Mouse (Mus musculus): ENCODE measurements at regions not wholly inside any gene's neighbourhood (a gene's known extent, or its start where the extent isn't known, plus 50 kb on each side); places are given as distances from the start of the nearest gene placed in this dataset.

DNA sequence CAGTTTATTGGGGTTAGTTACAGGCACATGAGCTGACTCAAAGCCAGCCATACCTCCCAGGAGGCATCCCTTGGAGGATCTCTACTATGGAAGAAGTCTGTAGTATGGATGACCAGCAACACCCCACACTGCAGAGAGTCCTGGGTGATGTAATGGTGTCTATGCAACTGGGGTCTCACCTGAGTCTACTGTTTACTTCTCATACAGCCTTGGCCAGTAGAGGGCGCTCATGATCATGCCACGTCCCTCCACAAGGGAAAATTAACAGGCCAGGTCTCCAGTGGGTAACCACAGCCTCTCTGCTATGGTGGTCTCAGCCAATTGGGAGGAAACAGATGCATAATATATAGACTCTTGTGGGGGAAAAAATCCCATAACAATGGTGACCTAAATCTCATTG lies 111.7 kb downstream of the Cdh26 start:
- DNase-seq (ENCODE audit: low read depth in 1 of 2, low spot score in 2 of 2): no peak

DNA sequence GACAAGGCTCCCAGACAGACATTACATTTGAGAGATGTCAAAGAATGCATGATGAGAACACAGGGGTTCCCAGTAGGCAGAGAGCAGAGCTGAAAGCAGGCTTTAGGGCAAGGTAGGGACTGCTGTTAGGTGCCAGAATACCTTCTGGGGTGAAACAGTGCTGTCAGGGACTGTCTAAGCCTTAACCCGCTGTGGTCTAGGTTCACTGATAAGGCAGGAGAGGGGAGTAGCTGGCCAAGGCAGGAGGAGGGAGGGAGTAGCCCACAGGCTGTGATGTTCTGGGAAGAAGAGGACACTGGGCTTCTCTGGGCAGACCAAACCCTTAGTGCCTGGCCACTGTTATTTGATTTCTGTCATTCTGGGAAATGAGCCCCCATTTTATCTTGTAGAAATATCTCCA lies 114.1 kb downstream of the Cdh26 start:
- no peak for DNase-seq (ENCODE audit: low read depth in 1 of 2, low spot score in 2 of 2)

DNA sequence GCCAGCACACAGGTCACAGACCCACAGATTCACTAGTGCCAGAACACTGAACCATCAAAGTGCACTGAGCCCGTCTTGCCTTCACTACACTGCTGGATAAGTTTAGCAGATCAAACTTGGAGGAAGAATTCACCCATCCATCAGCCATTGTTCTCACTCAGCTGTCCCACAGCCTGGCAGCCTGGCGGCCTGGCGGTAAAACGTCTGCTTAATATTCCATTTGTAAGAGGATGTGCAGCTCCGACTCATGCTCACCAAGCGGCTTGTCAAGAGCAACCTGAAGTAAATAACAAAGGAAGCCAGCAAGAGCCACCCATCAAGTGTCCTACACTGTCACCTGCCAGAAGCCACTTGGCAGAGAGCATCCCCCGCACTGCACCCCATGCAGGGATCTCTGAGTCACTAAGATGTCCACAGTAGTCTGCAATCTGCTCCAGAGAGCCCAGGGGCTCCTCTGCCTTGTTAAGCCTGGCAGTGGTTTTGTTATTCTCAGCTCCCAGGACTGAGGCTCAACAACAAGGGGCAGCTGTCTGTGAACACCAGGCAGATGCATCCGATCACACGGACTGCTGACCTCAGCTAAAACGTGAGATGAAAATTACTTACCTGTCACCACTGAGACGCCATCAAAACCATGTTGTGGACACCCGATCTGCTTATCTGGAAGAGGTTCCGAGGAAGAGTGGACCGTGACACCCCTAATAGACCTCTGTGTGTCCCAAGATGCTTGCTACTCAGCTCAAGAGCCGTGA lies 115.4 kb downstream of the Cdh26 start:
- no peak for DNase-seq (ENCODE audit: low read depth in 1 of 2, low spot score in 2 of 2)

DNA sequence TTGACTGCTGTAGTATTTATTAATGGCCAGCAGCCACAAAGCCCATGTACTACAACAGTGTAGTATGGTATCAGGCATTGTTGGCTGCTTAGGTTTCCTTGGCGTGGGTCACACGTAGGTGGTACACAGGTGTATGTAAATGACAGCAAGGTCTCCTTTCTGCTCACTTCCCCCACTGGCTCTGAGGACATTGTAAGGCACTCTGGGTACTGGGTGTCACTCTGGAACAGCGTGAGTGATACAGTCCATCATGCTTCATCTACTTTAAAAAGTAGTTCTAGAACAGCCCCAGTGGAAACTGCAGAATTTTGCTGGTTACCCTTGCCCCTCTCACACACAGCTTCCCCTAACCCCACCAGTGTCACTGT lies 116.0 kb downstream of the Cdh26 start:
- DNase-seq (ENCODE audit: low read depth in 1 of 2, low spot score in 2 of 2): no peak

DNA sequence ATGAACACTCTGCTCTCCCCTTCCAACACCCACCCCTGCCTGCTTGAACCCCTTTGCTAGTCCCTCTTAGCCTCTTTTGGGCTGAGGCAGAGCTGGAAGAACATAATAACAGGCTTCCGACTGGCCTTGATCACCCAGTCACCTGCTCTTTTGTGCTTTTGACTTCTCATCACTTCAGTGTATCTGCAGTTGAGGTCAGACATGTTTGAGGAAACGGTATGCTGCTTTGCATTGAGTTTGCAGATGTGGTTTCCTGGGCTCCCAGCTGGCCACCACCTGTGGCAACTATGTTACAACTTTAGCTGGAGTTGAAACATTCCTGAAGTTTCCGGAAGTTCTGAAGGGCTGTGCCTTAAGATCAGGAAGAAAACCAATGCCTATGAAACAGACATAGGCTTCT lies 116.6 kb downstream of the Cdh26 start:
- DNase-seq (ENCODE audit: low read depth in 1 of 2, low spot score in 2 of 2): no peak

DNA sequence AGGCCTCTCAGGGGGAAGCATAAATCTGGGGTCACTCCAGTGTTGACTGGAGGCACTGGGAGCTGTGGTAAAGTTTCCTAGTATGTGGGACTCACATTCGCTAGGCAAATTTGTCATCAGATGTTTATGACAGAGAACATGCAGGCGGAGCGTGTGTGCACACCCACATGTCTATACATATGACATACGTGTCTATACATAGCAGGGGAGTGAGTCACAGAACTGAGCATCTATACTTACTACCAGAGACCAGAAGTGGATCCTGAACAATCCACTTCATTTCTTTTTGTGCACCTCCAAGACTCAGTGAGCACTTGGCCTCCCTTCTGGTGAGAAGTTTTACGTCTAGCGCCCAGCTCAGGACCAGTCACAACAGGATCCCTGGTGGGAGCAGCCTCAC lies 118.6 kb downstream of the Cdh26 start:
- DNase-seq (ENCODE audit: low read depth in 1 of 2, low spot score in 2 of 2): no peak

DNA sequence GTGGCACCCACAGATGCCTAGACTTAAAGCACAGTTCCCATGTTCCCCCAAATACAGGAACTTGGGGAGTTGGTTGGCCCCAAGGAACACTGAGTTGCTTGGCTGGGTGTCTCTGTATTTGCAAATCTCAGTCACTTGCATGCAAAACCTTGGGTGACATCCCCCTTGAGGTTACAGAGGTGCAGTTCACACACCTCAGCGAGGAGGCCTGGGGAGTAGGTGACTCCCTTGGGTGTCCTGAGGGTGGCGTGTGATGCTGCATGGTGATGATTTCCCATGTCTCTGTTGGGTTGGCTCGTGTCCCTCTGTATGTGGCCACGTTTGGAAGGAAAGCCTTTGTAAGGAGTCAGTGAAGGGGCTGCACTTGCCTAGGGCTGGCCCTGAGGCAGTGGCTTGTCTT lies 123.4 kb downstream of the Cdh26 start:
- DNase-seq (ENCODE audit: low read depth in 1 of 2, low spot score in 2 of 2): no peak

DNA sequence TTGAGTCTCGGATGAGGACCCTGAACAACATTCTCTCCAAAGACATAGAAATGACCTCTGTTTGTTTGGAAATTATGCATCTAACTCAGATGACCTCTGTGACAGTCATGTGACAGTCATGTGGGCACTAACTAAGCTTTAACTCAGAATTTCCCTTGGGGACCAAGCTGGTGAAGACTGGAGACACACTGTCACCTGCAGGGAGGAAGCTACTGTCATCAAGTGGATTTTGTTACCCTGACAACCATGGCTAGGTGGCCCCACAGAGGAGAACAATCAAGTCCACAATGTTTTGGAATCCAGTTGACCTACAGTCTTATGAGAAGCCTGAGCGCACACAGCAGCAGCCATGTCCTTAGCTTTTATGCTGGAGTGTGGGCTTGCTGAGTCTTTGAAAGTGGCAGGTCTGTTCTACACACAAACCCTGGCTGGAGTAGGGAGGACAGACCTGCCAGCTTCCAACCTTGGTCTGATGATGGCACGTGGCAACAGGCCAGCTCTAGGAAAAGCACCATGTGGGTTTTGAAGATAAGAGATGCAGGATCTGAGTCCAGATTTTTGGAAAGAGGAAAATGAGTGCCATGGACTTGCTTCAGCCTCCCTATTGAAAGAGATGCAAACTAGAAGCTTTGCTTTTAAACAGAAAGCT lies 125.5 kb downstream of the Cdh26 start:
- no peak for DNase-seq (ENCODE audit: low read depth in 1 of 2, low spot score in 2 of 2)

DNA sequence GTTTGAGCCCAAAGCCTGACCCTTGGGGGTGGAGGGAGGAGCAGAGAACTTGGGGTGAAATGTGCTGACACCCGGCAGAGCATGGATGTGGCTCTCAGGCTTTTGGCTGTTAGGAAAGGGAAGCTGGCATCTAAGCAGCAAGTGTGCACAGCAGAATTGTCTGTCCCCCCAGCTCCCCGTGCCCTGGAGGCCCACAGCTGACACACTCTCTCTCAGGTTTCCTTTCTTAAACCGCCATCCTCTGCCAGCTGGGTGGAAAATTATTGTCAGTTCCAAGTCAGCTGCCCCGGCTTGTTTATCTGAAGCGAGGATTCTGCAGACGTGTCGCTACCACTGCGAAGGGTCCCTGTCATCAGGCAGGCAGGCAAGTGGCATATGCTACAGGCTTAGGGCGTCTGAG lies 127.6 kb downstream of the Cdh26 start:
- no peak for DNase-seq (ENCODE audit: low read depth in 1 of 2, low spot score in 2 of 2)

DNA sequence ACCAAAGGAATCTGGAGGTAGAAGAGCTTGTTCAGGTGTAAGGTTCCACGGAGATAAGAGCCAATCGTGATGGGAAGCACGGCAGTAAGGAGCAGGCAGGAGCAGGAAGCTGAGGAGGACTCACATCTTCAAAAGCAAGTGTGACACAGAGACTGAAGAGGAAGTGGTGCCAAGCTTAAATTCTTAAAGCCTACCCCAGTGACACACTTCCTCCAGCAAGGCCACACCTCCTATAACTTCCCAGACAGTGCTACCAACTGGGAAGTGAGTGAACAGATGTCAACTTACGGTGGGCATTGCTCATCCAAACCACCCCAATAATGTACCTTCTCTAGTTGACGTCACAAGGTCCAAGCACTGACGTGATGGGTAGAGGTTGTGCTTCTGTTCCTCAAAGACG lies 133.0 kb downstream of the Cdh26 start:
- no peak for DNase-seq (ENCODE audit: low read depth in 1 of 2, low spot score in 2 of 2)

DNA sequence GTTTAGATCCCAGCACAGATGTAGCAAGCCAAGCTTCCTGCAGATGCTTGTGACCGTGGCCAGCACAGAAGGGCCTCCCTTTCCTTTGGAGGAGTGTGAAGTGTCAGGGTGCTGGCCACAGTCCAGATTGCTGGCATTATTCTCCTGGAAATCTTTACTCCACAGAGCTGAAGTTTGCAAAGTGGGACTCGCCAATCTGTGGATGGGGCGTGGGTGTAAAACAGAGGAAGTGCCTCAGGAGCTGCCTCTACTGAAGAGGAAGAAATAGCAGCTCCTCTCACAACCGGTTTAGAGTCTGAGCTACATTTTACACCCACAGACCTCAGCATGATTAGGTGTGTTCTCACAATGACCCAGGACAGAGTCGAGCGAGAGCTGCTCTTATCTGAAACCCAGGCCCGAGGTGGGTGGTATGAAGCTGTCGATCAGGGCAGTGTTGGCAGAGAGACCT lies 135.1 kb downstream of the Cdh26 start:
- no peak for DNase-seq (ENCODE audit: low read depth in 1 of 2, low spot score in 2 of 2)

DNA sequence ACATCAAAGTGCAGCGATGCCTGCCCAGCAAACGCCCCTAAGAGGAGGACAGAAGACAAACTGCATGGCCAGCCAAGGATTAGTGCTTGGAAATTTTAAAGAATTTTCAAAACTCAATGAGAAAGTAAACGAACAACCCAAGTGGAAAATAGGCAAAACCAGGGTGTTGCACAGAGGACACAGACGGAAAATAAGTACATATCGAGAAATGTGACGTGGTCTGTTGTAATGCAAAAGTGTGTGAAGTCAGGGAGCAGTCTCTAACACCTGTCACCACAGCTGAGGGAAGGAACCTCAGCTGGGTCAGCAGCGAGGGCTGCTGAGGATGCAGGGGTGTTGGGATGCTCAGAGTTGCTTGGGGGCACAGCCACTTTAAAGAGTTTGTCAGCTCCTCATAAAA lies 137.2 kb downstream of the Cdh26 start:
- DNase-seq (ENCODE audit: low read depth in 1 of 2, low spot score in 2 of 2): no peak

DNA sequence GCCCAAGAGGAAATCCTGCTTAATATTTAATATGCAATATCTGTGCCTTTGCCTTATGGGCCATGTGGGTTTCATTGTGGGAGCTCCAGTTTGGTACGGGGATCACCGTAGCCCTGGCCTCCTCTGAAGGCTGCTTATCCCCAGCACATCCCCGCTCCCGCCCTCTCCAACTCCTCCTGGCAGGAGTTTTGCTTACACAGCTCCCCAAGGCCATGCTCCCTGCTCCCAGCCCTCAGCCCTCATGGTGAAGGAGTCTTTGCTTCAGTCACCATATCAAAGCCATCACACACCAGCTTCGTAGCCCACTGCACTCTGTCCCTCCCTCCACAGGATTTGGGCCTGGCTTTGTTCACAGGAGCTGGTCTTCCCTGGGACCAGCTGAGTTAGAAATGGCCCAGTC lies 142.0 kb downstream of the Cdh26 start:
- DNase-seq (ENCODE audit: low read depth in 1 of 2, low spot score in 2 of 2): no peak

DNA sequence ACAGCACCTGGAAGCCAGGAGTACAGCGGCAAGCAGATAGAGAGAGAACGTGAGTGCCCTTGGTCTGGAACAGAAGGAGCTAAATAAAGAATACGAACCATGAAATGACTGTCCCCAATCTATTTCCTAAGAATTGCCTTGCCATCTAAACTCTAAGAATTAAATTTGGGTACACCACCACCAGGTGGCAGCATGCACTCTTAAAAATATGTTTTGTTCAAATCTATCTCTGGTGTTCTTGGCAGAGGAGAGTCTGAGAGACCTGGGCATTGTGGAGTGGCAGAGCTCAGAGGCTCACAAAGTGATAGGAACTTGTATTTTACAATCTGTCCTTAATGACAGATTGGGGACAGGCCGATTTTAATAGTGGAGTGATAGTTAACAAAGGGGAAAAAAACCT lies 144.5 kb downstream of the Cdh26 start:
- DNase-seq (ENCODE audit: low read depth in 1 of 2, low spot score in 2 of 2): no peak

DNA sequence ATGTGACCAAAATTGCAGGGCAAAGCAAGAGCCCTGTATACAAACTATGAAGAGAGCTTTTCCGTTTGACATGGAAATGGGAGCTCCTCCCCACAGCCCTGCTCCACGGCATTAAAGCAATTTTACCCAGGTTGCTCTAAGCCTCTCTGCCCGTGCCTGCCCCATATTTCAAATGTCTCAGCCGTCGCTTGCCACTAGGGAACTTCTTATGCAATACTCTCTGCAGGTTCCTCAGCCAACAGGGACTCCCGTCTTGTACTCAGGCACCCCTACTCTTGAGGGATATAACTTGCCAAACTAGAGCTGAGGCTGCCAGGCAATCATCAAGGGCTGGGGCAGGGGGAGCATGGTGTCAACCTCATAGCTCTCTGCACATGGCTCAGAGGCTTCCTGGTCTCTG lies 145.1 kb downstream of the Cdh26 start:
- no peak for DNase-seq (ENCODE audit: low read depth in 1 of 2, low spot score in 2 of 2)

DNA sequence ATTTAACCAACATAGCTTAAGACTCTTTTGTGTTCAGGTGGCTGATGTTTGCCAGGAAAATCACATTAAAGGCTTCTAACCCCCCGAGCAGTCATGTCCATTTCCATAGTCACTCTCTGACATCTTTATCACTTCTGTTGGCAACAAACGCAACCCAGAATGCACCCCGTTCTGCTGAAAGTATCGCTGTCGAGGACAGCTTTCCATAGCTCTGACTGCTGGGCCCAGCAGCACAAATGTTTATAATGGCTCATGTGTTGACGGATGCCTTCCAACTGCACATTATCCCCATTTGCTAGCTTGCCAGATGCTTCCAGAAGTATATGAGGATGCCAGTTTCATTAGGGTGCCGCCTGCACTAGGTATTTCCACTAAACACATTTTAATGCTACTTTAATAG lies 145.7 kb downstream of the Cdh26 start:
- no peak for DNase-seq (ENCODE audit: low read depth in 1 of 2, low spot score in 2 of 2)

DNA sequence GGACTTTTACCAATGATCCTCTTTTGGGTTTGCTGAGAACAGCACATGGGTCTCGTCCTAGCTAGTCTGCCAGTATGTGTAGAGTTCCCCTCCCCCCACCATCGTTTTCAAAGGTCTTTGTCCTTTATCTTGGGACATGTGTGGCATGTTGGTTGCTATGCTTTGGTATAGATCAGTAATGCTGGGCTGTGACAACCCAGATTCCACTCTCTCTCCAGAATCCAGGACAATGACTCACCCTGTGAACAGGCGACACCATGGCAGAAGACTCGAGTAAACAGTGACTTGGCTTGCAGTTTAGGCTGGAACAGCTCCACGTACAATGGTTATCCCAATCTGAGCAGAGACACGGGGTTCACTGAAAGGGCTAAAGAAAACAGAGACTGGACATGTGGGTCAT lies 149.2 kb downstream of the Cdh26 start:
- no peak for DNase-seq (ENCODE audit: low read depth in 1 of 2, low spot score in 2 of 2)

DNA sequence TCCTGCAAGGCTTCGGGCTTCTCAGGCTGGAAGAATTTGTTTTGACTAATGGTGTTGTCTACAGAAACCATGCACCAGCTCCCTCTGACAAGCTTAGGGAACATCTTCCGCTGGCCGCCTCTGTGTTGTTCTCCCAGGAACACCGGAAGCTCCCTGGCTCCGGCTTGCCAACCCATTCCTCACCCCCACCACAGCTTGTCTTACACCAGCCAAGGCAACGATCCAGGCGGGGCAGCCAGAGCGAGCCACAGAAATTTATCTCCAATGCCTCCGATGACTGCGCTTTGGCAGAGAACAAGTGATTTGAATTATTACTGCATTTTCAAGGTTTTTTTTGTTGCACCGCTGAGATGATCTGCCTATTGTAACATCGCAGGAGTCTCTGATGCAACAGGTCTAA lies 151.0 kb downstream of the Cdh26 start:
- DNase-seq (ENCODE audit: low read depth in 1 of 2, low spot score in 2 of 2): no peak

DNA sequence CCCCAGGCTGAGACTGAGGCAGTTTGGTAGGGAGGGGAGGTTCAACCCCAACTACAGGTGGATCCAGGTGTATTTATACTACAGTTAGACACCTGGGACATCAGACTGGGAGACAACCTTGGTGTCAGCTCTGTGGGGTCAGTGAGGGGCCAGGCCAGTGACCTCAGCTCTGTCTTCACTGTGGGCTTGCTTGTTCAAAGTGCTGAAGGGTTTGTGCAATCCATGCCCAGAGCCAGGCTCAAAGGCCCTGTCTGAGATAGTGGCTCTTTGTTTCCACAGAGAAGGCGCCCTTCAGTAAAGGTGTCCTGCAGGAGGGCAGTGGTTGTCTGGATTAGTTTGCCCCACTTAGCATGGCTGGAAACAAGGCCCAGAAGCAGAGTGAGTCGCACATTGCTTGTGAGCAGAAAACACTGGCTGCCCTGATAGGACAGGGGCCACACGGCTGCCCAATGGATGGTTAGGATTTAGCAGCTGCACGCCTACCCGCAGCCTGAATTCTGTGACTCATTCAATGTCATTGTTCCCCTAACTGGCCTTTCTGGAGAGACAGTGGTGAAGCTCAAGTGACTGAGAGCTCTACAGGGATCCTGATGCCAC lies 154.7 kb downstream of the Cdh26 start:
- DNase-seq (ENCODE audit: low read depth in 1 of 2, low spot score in 2 of 2): no peak

DNA sequence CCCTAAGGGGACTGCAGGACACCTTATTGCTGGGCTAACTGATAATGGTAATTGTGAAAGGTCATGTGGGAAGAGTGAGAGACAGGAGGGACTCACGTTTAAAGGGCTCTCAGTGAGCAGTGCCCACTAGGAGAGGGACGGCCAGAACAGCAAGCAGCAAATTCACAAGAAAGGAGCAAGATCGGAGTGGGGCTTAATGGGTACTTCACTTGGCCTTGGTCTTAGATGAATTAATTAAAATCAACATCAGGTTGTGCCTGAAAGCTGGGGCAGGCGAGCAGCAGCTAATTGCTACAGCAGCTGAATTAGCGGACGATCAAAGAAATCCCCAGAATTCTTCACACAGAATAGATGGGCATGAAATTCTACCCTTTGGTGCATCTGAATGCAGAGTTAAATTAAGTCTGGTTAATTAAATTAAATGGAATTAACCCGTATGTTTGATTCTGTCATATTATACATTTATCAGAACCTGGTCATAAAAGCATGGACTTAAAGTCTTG lies 156.9 kb downstream of the Cdh26 start:
- DNase-seq (ENCODE audit: low read depth in 1 of 2, low spot score in 2 of 2): no peak

DNA sequence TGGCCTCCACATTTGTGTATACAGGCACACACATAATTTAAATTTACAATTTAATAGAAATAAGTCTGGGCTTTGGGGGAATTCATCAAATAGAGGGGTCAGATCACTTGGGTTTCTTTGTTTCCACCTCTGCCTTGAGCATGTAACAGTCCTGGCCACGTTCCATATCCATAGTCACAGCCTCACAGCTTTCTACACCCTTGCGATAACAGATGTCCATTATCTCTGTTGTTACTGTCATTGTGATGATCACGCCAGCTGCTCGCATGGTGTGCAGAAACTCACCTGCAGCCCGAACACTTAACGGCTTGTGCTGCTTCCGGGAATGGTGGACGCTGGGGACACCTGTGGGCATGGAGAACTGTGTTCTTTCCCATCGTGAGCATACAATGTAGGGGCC lies 163.4 kb downstream of the Cdh26 start:
- no peak for DNase-seq (ENCODE audit: low read depth in 1 of 2, low spot score in 2 of 2)

DNA sequence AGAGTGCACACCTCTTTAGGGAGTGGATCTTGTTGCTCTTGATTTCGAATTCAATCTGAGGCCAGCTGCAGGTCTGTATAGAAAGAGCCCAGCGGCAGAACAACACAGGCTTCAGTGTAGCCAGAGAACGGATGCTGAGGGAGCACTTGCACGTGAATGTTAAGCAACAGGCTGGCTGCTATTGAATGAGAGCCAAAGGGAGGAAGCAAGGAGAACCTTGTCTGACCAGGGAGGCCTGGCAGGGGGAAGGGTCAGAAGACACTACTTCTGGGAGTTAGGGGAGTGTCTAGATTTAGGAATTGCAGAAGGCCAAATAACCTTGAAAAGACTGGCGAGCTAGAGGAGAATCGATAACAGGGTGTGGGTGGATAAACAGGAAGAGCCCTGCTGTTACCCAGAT lies 163.8 kb downstream of the Cdh26 start:
- DNase-seq (ENCODE audit: low read depth in 1 of 2, low spot score in 2 of 2): no peak
